Mouse (Mus musculus): ENCODE measurements around the gene Rxrg. TPM values are rescaled to one million over a fixed set of nuclear protein-coding genes. Genes with fewer than 3 reads are reported as not detected.

Gene Rxrg
- polyA plus RNA-seq (2015; fragmentation: Nextera tagmentation; extraction: Ambion mirVana), result 19.7 and 21.4 TPM in 2 replicates

DNA sequence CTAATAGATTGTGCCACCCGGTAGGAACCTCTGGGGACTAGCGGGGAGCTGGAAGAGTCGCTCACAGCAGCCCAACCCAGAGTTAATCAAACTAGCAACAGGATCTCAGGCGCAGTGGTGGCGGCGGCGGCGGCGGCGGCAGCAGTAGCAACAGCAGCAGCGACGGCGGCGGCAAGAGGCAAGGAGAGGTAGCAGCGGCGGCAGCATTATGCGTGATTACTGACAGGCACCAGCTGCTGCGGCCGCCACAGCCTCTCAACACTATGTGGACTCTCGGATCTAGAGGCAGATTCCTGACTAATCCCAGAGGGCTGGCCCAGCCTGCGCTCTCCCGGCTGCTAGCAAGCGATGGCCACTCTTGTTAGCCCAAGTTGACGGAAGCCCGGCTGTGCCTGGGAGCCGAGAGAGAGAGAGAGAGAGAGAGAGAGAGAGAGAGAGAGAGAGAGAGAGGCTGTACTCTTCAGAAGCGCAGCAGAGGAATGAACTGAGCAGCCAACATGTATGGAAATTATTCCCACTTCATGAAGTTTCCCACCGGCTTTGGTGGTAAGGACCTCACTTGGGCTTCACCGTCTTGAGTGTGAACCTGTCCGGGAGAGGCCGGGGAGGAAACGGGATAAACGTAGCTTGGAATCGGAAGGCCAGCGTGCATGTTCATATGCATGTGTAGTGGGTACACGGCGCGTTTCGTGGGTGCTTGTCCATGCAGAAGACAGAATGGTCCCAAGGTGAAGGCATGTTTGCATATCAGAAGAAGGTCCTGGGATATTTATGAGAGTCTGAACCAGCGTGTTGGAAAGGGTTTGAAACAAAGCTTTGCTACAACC lies at the start of gene Rxrg:
Gene Rxrg, plus strand, starts transcription at position 130 of the 827 bp plus-strand sequence.
- ATAC-seq, result peak; percentile 88
- Histone ChIP-seq H3K4me1 (ENCODE audit: control insufficient read depth, insufficient read depth, low read depth, low read length) (no peaks in the 10 kb centered on the region; the same call in 1 of the 2 replicates), H3K9me3 (ENCODE audit: control insufficient read depth, low read length) (no peaks in the 10 kb centered on the region), H3K9ac (ENCODE audit: low read depth, low read length) (peak within 1 kb of the TSS; percentile 45), H3K4me2 (ENCODE audit: low read length) (peak within 1 kb of the TSS; percentile 62), H3K36me3 (ENCODE audit: control insufficient read depth, insufficient read depth, low read length) (no peaks in the 10 kb centered on the region), H3K27ac (ENCODE audit: low read depth, low read length) (peak within 1 kb of the TSS; percentile 10), H3K4me3 (ENCODE audit: low read length) (peak within 1 kb of the TSS; percentile 42), H3K27me3 (replicated peaks; ENCODE audit: control insufficient read depth, insufficient read depth, low read length) (no peaks in the 10 kb centered on the region)
- WGBS, result under 1% methylated on average over 40 of the region's 40 CpGs

DNA sequence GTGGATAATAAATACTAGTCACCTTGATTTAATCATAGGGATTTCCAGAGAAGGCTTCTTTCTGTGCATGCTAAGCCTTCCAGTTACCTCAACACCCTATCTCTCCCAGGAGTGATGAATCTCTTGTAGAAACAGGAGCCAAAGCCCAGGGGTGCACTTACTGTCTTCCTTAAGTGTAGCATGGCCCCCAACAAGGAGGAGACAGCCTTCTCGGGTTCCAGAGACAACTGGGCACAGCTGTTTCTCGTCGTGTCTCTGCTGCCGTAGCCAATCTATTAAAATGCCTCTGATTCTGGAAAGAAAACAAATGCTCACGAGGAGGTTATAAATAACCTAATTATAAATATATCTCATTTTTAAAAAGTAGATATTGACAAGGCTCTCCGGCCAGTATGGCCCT lies 48.9 kb upstream of the Rxrg start:
- WGBS, result 62% methylated on average over 6 of the region's 6 CpGs
- ATAC-seq, result no peak

DNA sequence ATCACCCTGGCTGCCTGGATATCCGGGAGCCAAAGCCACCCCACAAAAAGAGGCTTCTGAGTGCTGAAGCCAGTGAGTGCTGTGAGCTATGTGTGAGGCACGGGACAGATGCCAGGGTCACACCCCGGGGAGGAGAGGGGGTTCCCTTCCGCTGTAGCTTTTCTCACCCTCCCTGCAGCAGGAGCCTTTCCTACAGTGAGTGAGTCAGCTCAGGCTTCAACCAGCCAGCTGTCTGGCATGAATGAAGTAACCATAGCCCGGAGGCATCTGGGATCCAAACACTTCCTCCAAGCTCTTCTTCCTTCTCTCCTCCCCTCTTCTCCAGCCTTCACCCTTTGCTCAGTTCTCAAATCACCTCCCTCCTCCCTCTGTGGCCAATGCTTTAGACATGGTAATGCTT lies 46.6 kb upstream of the Rxrg start:
- 33% methylated on average over 5 of the region's 5 CpGs for WGBS
- Histone ChIP-seq H3K9ac (ENCODE audit: low read depth, low read length) (no peak overlapping the region), H3K4me3 (ENCODE audit: low read length) (no peak overlapping the region), H3K27me3 (replicated peaks; ENCODE audit: control insufficient read depth, insufficient read depth, low read length) (no peaks in the 10 kb centered on the region), H3K4me1 (ENCODE audit: control insufficient read depth, insufficient read depth, low read depth, low read length) (peaks cover 5% of the 10 kb centered on the region; the same call in 1 of the 2 replicates), H3K9me3 (ENCODE audit: control insufficient read depth, low read length) (no peaks in the 10 kb centered on the region), H3K27ac (ENCODE audit: low read depth, low read length) (no peak overlapping the region), H3K4me2 (ENCODE audit: low read length) (no peak overlapping the region), H3K36me3 (ENCODE audit: control insufficient read depth, insufficient read depth, low read length) (no peaks in the 10 kb centered on the region)
- no peak; the same call in 1 of the 2 replicates for ATAC-seq

More for the DNA sequence above, 48.9 kb upstream of the Rxrg start:
- H3K27ac ChIP-seq (ENCODE audit: low read depth, low read length), result no peak overlapping the region
- H3K27me3 ChIP-seq (replicated peaks; ENCODE audit: control insufficient read depth, insufficient read depth, low read length), result no peaks in the 10 kb centered on the region
- no peak overlapping the region for H3K4me3 ChIP-seq (ENCODE audit: low read length)
- H3K9ac ChIP-seq (ENCODE audit: low read depth, low read length), result no peak overlapping the region
- no peaks in the 10 kb centered on the region for H3K9me3 ChIP-seq (ENCODE audit: control insufficient read depth, low read length)
- H3K4me2 ChIP-seq (ENCODE audit: low read length), result no peak overlapping the region
- no peaks in the 10 kb centered on the region for H3K36me3 ChIP-seq (ENCODE audit: control insufficient read depth, insufficient read depth, low read length)
- H3K4me1 ChIP-seq (ENCODE audit: control insufficient read depth, insufficient read depth, low read depth, low read length), result peaks cover 5% of the 10 kb centered on the region; the same call in 1 of the 2 replicates

DNA sequence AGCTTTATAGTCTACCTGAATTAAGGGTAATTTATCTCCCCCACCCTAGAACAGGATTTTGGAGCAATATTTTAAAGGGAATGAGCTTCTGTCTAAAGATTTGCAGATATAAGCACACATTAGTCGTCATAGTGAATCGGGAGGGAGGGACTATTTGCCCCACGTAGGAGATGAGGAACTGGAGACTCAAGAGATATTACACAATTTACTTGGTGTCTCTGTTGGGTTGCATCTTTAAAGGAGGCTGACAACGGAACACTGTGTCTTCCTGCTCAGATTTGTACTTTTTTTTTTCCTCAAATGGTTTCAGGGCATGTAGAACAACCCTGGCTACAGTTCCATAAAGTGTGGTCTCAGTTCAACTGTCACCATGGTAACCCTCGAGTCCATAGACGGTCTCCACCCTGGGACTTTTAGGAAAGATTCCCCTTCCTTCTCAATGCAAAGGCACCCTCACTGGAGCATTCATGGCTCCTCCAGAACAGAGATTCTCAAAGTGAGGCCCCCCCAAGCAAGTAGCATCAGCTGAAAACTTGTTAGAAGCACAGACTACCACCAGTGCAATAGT lies 44.1 kb upstream of the Rxrg start:
- peak; percentile 56; the same call in 1 of the 2 replicates for ATAC-seq

DNA sequence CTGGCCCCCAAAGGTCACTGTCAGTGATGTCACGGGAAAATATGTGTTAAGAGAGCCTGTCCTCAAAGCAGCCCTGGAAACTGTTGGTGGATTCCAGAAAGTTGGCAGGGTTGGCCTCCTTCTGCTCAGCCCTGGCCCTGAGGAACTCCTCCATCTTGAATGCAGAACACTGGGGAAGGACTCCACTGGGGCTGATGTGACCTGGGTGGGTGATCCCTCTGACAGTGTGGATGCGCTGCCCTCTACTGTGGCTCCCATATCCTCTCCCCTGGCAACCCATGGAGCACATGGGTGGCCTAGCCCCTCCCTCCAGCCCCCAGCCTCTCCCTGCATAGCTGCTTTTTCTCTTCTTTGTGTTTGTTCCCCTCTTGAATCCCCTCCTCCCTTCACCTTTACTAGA lies 31.6 kb upstream of the Rxrg start:
- 58% methylated on average over 2 of the region's 2 CpGs for WGBS
- no peaks in the 10 kb centered on the region for H3K9me3 ChIP-seq (ENCODE audit: control insufficient read depth, low read length)
- ATAC-seq, result no peak
- no peak overlapping the region for H3K27ac ChIP-seq (ENCODE audit: low read depth, low read length)
- H3K27me3 ChIP-seq (replicated peaks; ENCODE audit: control insufficient read depth, insufficient read depth, low read length), result no peaks in the 10 kb centered on the region
- no peak overlapping the region for H3K4me2 ChIP-seq (ENCODE audit: low read length)
- no peak overlapping the region for H3K4me3 ChIP-seq (ENCODE audit: low read length)
- no peaks in the 10 kb centered on the region for H3K36me3 ChIP-seq (ENCODE audit: control insufficient read depth, insufficient read depth, low read length)
- no peak overlapping the region for H3K9ac ChIP-seq (ENCODE audit: low read depth, low read length)
- H3K4me1 ChIP-seq (ENCODE audit: control insufficient read depth, insufficient read depth, low read depth, low read length), result no peaks in the 10 kb centered on the region

More for the DNA sequence above, 44.1 kb upstream of the Rxrg start:
- Histone ChIP-seq H3K27ac (ENCODE audit: low read depth, low read length) (no peak overlapping the region), H3K4me3 (ENCODE audit: low read length) (no peak overlapping the region), H3K4me1 (ENCODE audit: control insufficient read depth, insufficient read depth, low read depth, low read length) (peaks cover 5% of the 10 kb centered on the region; the same call in 1 of the 2 replicates), H3K36me3 (ENCODE audit: control insufficient read depth, insufficient read depth, low read length) (no peaks in the 10 kb centered on the region), H3K4me2 (ENCODE audit: low read length) (no peak overlapping the region), H3K27me3 (replicated peaks; ENCODE audit: control insufficient read depth, insufficient read depth, low read length) (no peaks in the 10 kb centered on the region), H3K9me3 (ENCODE audit: control insufficient read depth, low read length) (no peaks in the 10 kb centered on the region), H3K9ac (ENCODE audit: low read depth, low read length) (no peak overlapping the region)
- WGBS, result 52% methylated on average over 6 of the region's 6 CpGs

DNA sequence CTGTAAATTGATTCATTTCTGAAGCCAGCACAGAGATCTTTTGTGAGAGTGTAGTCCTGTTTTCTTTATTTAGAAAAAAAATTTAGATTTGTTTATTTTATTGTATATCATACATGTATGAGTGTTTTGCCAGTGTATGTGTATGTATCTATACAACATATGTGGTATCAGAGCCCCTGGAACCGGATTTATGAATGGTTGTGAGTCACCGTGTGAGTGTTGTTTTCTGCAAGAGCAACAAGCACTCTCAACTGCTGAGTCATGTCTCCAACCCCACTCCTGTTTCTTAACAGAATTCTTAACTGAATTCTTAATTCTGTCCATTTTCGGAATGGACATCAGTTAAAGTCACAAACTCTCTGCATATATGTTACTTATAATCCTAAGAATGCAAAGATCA lies 19.1 kb upstream of the Rxrg start:
- 85% methylated on average over 3 of the region's 3 CpGs for WGBS
- Histone ChIP-seq H3K4me1 (ENCODE audit: control insufficient read depth, insufficient read depth, low read depth, low read length) (peaks cover 3% of the 10 kb centered on the region), H3K9ac (ENCODE audit: low read depth, low read length) (no peak overlapping the region), H3K4me3 (ENCODE audit: low read length) (no peak overlapping the region), H3K27me3 (replicated peaks; ENCODE audit: control insufficient read depth, insufficient read depth, low read length) (no peaks in the 10 kb centered on the region), H3K36me3 (ENCODE audit: control insufficient read depth, insufficient read depth, low read length) (no peaks in the 10 kb centered on the region), H3K27ac (ENCODE audit: low read depth, low read length) (no peak overlapping the region), H3K9me3 (ENCODE audit: control insufficient read depth, low read length) (no peaks in the 10 kb centered on the region), H3K4me2 (ENCODE audit: low read length) (no peak overlapping the region)
- ATAC-seq, result no peak

DNA sequence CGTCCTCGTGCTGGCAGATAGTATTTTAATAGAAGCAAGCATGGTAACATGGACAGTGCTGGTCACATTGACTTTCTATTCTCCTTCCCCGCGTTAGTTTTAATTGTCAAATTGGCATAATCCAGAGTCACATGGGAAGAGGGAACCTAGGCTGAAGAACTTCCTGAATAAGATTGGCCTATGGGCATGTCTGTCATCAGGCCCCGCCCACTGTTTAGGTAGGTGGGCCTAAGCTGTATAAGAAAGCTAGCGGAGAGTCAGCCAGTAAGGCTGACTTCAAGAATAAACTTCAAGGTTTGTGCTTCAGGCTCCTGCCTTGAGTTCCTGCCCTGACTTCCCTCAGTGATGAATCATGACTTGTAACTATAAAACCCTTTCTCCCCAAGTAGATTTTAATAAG lies 15.0 kb upstream of the Rxrg start:
- 64% methylated on average over 6 of the region's 6 CpGs for WGBS
- H3K4me3 ChIP-seq (ENCODE audit: low read length), result no peak overlapping the region
- H3K9ac ChIP-seq (ENCODE audit: low read depth, low read length), result no peak overlapping the region
- no peaks in the 10 kb centered on the region for H3K36me3 ChIP-seq (ENCODE audit: control insufficient read depth, insufficient read depth, low read length)
- no peak overlapping the region for H3K27ac ChIP-seq (ENCODE audit: low read depth, low read length)
- H3K9me3 ChIP-seq (ENCODE audit: control insufficient read depth, low read length), result no peaks in the 10 kb centered on the region
- no peak for ATAC-seq
- H3K27me3 ChIP-seq (replicated peaks; ENCODE audit: control insufficient read depth, insufficient read depth, low read length), result no peaks in the 10 kb centered on the region
- peaks cover 3% of the 10 kb centered on the region for H3K4me1 ChIP-seq (ENCODE audit: control insufficient read depth, insufficient read depth, low read depth, low read length)
- H3K4me2 ChIP-seq (ENCODE audit: low read length), result no peak overlapping the region

DNA sequence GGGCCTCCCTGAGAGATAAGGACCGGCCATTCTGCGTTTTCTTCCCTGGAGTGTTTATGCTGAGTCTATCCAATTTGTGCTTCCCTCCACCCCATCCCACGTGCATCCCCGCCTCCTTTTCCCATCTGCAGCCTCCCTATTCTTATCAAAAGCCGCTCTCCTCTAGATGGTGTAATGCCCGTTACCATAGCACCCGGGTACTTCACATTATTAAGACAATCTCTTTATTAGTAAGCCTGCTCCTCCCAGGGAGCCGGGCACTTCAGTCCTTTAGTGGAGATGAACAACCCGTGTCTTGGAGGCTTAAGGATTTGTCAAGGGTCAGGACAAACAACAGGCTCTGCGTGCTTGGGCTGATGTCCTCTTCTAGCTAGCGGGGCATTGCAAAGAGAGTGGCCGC lies 14.3 kb upstream of the Rxrg start:
- 23% methylated on average over 12 of the region's 12 CpGs for WGBS
- H3K9me3 ChIP-seq (ENCODE audit: control insufficient read depth, low read length), result no peaks in the 10 kb centered on the region
- H3K4me2 ChIP-seq (ENCODE audit: low read length), result no peak overlapping the region; the same call in 1 of the 2 replicates
- peaks cover 3% of the 10 kb centered on the region for H3K4me1 ChIP-seq (ENCODE audit: control insufficient read depth, insufficient read depth, low read depth, low read length)
- no peaks in the 10 kb centered on the region for H3K36me3 ChIP-seq (ENCODE audit: control insufficient read depth, insufficient read depth, low read length)
- H3K27ac ChIP-seq (ENCODE audit: low read depth, low read length), result no peak overlapping the region
- H3K9ac ChIP-seq (ENCODE audit: low read depth, low read length), result no peak overlapping the region
- H3K4me3 ChIP-seq (ENCODE audit: low read length), result no peak overlapping the region
- peak; percentile 67; the same call in 1 of the 2 replicates for ATAC-seq
- H3K27me3 ChIP-seq (replicated peaks; ENCODE audit: control insufficient read depth, insufficient read depth, low read length), result no peaks in the 10 kb centered on the region
